Mouse (Mus musculus) liver, embryonic 16.5 days (tissue): ENCODE measurements around the gene Zfp3. TPM values are rescaled to one million over a fixed set of nuclear protein-coding genes. Genes with fewer than 3 reads are reported as not detected.

Source experiments
- ATAC-seq: fragments of 200-750 bp; cut with Nextera tagmentation; 2 replicates; pipeline ENCODE4 v1.8.0; 2017; ENCODE audit warnings: low read depth, mild to moderate bottlenecking, moderate number of reproducible peaks, moderate library complexity
- H3K27ac ChIP-seq: fragments of 300-500 bp; sonication (generic); 2 replicates; pipeline ENCODE4 v1.5.1; 2014; ENCODE audit warnings: mild to moderate bottlenecking, low read length
- H3K27me3 ChIP-seq: fragments of 300-500 bp; sonication (generic); 2 replicates; pipeline ENCODE4 v1.6.1; 2014; ENCODE audit warnings: low read depth, low read length, mixed read lengths; ENCODE audit not compliant: control insufficient read depth, insufficient read depth
- H3K36me3 ChIP-seq: fragments of 300-500 bp; sonication (generic); 2 replicates; pipeline ENCODE4 v1.6.1; 2014; ENCODE audit warnings: mild to moderate bottlenecking; ENCODE audit not compliant: control insufficient read depth, insufficient read depth
- H3K4me1 ChIP-seq: fragments of 300-500 bp; sonication (generic); 2 replicates; pipeline ENCODE4 v1.6.1; 2014; ENCODE audit warnings: low read depth, low read length, mixed read lengths; ENCODE audit not compliant: control insufficient read depth
- H3K4me2 ChIP-seq: fragments of 300-500 bp; sonication (generic); 2 replicates; pipeline ENCODE4 v1.6.1; 2014; ENCODE audit warnings: low read depth, low read length, mixed read lengths
- H3K4me3 ChIP-seq: fragments of 300-500 bp; sonication (generic); 2 replicates; pipeline ENCODE4 v1.5.1; 2014; ENCODE audit warnings: low read depth, mild to moderate bottlenecking, low read length
- H3K9ac ChIP-seq: fragments of 300-500 bp; sonication (generic); 2 replicates; pipeline ENCODE4 v1.6.1; 2014; ENCODE audit warnings: low read depth, low read length
- H3K9me3 ChIP-seq: fragments of 300-500 bp; sonication (generic); replicated peaks from 2 replicates; pipeline ENCODE4 v1.6.1; 2016; ENCODE audit warnings: low read length; ENCODE audit not compliant: control insufficient read depth
- WGBS: fragments of 180-500 bp; shearing (Covaris S2); extraction: QIAGEN DNeasy Blood & Tissue Kit; methylation state at CpG from one replicate; pipeline ENCODE4 v1.1.7; 2014; ENCODE audit not compliant: insufficient replicate concordance; 5-methylcytosine and 5-hydroxymethylcytosine counted together
- polyA plus RNA-seq: library from polyadenylated mRNA; unstranded; fragments of >200 nt; fragmentation: Nextera tagmentation; extraction: Ambion mirVana; gene quantifications from 2 replicates; pipeline ENCODE4 v1.2.1, GENCODE M21; 2015

Zfp3 gene
- polyA plus RNA-seq, 1 experiment from 2014 or later = 1.6 TPM

GRCm38 (mm10) chr11:70791676-70792075 lies 27.7 kb downstream of the Zfp3 start:
- no peak overlapping the region for H3K9ac ChIP-seq
- H3K4me1 ChIP-seq = no peaks in the 10 kb centered on the region
- WGBS = 55% methylated on average over 5 of the region's 5 CpGs
- no peaks in the 10 kb centered on the region for H3K9me3 ChIP-seq
- H3K27ac ChIP-seq = no peak overlapping the region
- no peak for ATAC-seq
- H3K27me3 ChIP-seq = no peaks in the 10 kb centered on the region
- H3K36me3 ChIP-seq = no peaks in the 10 kb centered on the region
- no peak overlapping the region for H3K4me2 ChIP-seq
- H3K4me3 ChIP-seq = no peak overlapping the region

- Histone ChIP-seq H3K4me2 (no peak overlapping the region), H3K9ac (no peak overlapping the region), H3K27ac (no peak overlapping the region), H3K4me1 (no peaks in the 10 kb centered on the region), H3K36me3 (no peaks in the 10 kb centered on the region), H3K27me3 (no peaks in the 10 kb centered on the region), H3K9me3 (no peaks in the 10 kb centered on the region), H3K4me3 (no peak overlapping the region)
- ATAC-seq = no peak
- 71% methylated on average over 1 of the region's 1 CpGs for WGBS
These were observed 28.4 kb downstream of the Zfp3 start for GRCm38 (mm10) chr11:70792409-70792808.

- H3K9me3 ChIP-seq = no peaks in the 10 kb centered on the region
- WGBS = 78% methylated on average over 2 of the region's 2 CpGs
- H3K4me1 ChIP-seq = no peaks in the 10 kb centered on the region
- H3K4me3 ChIP-seq = no peak overlapping the region
- H3K36me3 ChIP-seq = no peaks in the 10 kb centered on the region
- no peak for ATAC-seq
- H3K27me3 ChIP-seq = no peaks in the 10 kb centered on the region
- H3K4me2 ChIP-seq = no peak overlapping the region
- H3K27ac ChIP-seq = no peak overlapping the region
- no peak overlapping the region for H3K9ac ChIP-seq
These were observed 38.3 kb downstream of the Zfp3 start for GRCm38 (mm10) chr11:70802208-70802864.

- no peaks in the 10 kb centered on the region for H3K27me3 ChIP-seq
- H3K36me3 ChIP-seq = no peaks in the 10 kb centered on the region
- no peak overlapping the region for H3K9ac ChIP-seq
- WGBS = 45% methylated on average over 2 of the region's 2 CpGs
- H3K9me3 ChIP-seq = no peaks in the 10 kb centered on the region
- no peak overlapping the region for H3K27ac ChIP-seq
- no peak overlapping the region for H3K4me3 ChIP-seq
- no peak for ATAC-seq
- H3K4me2 ChIP-seq = no peak overlapping the region
- no peaks in the 10 kb centered on the region for H3K4me1 ChIP-seq
These were observed 38.9 kb downstream of the Zfp3 start for GRCm38 (mm10) chr11:70802865-70803261.

- ATAC-seq = no peak
- Histone ChIP-seq H3K4me1 (no peaks in the 10 kb centered on the region), H3K9me3 (no peaks in the 10 kb centered on the region), H3K9ac (no peak overlapping the region), H3K27ac (no peak overlapping the region; the same call in 1 of the 2 replicates), H3K27me3 (no peaks in the 10 kb centered on the region), H3K36me3 (no peaks in the 10 kb centered on the region), H3K4me3 (no peak overlapping the region), H3K4me2 (no peak overlapping the region)
- 17% methylated on average over 6 of the region's 6 CpGs for WGBS
These were observed 39.7 kb downstream of the Zfp3 start for GRCm38 (mm10) chr11:70803711-70804200.

- Histone ChIP-seq H3K4me1 (no peaks in the 10 kb centered on the region), H3K27me3 (no peaks in the 10 kb centered on the region), H3K27ac (no peak overlapping the region), H3K4me2 (no peak overlapping the region), H3K36me3 (no peaks in the 10 kb centered on the region), H3K4me3 (no peak overlapping the region), H3K9me3 (no peaks in the 10 kb centered on the region), H3K9ac (no peak overlapping the region)
- 45% methylated on average over 3 of the region's 3 CpGs for WGBS
- ATAC-seq = no peak
These were observed 40.4 kb downstream of the Zfp3 start for GRCm38 (mm10) chr11:70804395-70804794.

GRCm38 (mm10) chr11:70805641-70806175 lies 41.7 kb downstream of the Zfp3 start:
- Histone ChIP-seq H3K4me1 (no peaks in the 10 kb centered on the region), H3K9me3 (no peaks in the 10 kb centered on the region), H3K36me3 (no peaks in the 10 kb centered on the region), H3K4me2 (no peak overlapping the region), H3K27me3 (no peaks in the 10 kb centered on the region), H3K27ac (no peak overlapping the region), H3K9ac (no peak overlapping the region), H3K4me3 (no peak overlapping the region)
- WGBS = 37% methylated on average over 8 of the region's 8 CpGs
- no peak for ATAC-seq

- ATAC-seq = no peak
- H3K27ac ChIP-seq = no peak overlapping the region
- WGBS = 14% methylated on average over 4 of the region's 4 CpGs
- no peak overlapping the region for H3K4me3 ChIP-seq
- no peaks in the 10 kb centered on the region for H3K9me3 ChIP-seq
- no peaks in the 10 kb centered on the region for H3K4me1 ChIP-seq
- no peak overlapping the region for H3K9ac ChIP-seq
- H3K27me3 ChIP-seq = no peaks in the 10 kb centered on the region
- no peaks in the 10 kb centered on the region for H3K36me3 ChIP-seq
- H3K4me2 ChIP-seq = no peak overlapping the region
These were observed 42.7 kb downstream of the Zfp3 start for GRCm38 (mm10) chr11:70806697-70807096.

GRCm38 (mm10) chr11:70807630-70808029 lies 43.6 kb downstream of the Zfp3 start:
- WGBS = 42% methylated on average over 4 of the region's 4 CpGs
- Histone ChIP-seq H3K4me2 (no peak overlapping the region), H3K27me3 (no peaks in the 10 kb centered on the region), H3K4me3 (no peak overlapping the region), H3K9ac (no peak overlapping the region), H3K4me1 (no peaks in the 10 kb centered on the region), H3K36me3 (no peaks in the 10 kb centered on the region), H3K27ac (no peak overlapping the region), H3K9me3 (no peaks in the 10 kb centered on the region)
- no peak for ATAC-seq
